Mouse (Mus musculus) midbrain, embryonic 12.5 days (tissue): ENCODE results near the gene Polr1c. TPM values are rescaled to one million over a fixed set of nuclear protein-coding genes. Genes with fewer than 3 reads are reported as not detected.

Experiments
- ATAC-seq: fragments of 200-750 bp; cut with Nextera tagmentation; 2 replicates; pipeline ENCODE4 v1.8.0; 2017; ENCODE audit warnings: low read depth, moderate TSS enrichment, moderate library complexity; ENCODE audit not compliant: low FRiP score
- H3K27ac ChIP-seq: fragments of 300-500 bp; sonication (generic); replicated peaks from 2 replicates; pipeline ENCODE4 v1.5.1; 2016; ENCODE audit warnings: mild to moderate bottlenecking
- H3K27me3 ChIP-seq: fragments of 300-500 bp; sonication (generic); 2 replicates; pipeline ENCODE4 v1.6.1; 2016; ENCODE audit warnings: mild to moderate bottlenecking
- H3K36me3 ChIP-seq: fragments of 300-500 bp; sonication (generic); 2 replicates; pipeline ENCODE4 v1.6.1; 2016
- H3K4me1 ChIP-seq: fragments of 300-500 bp; sonication (generic); 2 replicates; pipeline ENCODE4 v1.6.1; 2016
- H3K4me2 ChIP-seq: fragments of 300-500 bp; sonication (generic); replicated peaks from 2 replicates; pipeline ENCODE4 v1.6.1; 2016; ENCODE audit warnings: mild to moderate bottlenecking, moderate library complexity
- H3K4me3 ChIP-seq: fragments of 300-500 bp; sonication (generic); 2 replicates; pipeline ENCODE4 v1.5.1; 2016; ENCODE audit warnings: mild to moderate bottlenecking
- H3K9ac ChIP-seq: fragments of 300-500 bp; sonication (generic); replicated peaks from 2 replicates; pipeline ENCODE4 v1.6.1; 2016; ENCODE audit warnings: mild to moderate bottlenecking, moderate library complexity
- H3K9me3 ChIP-seq: fragments of 300-500 bp; sonication (generic); 2 replicates; pipeline ENCODE4 v1.6.1; 2016; ENCODE audit warnings: mild to moderate bottlenecking
- WGBS: fragments of 180-500 bp; shearing (Covaris S2); methylation state at CpG from one replicate; pipeline ENCODE4 v1.1.7; 2016; 5-methylcytosine and 5-hydroxymethylcytosine counted together
- polyA plus RNA-seq: library from polyadenylated mRNA; unstranded; fragments of >200 nt; fragmentation: Nextera tagmentation; extraction: Ambion mirVana; gene quantifications from 2 replicates; pipeline ENCODE4 v1.2.1, GENCODE M21; 2016

Gene Polr1c
- polyA plus RNA-seq, 1 experiment from 2014 or later = 96.6 TPM

DNA sequence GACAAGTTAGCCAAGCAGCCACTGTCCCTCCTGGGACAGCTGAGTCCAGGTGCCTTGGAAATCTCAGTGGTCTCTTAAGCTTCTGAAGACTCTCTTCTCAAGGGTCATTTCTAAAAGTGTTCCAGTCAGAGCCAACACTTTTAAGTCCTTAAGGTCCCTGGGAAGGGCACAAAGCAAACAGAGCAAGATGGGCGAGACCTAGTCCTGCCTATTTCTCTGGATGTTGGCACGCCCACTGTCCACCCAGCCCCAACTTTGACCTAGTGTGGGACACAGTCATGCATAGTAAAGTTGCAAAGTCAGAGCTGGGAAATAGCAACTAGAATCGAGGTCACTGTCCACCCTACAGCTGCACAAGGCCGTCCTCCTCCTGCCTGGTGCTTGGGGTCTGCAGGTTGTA lies 4.9 kb downstream of the Polr1c start:
- ATAC-seq = no peak
- no peak overlapping the region for H3K27ac ChIP-seq
- H3K9me3 ChIP-seq = no peaks in the 10 kb centered on the region
- peaks cover 82% of the 10 kb centered on the region for H3K36me3 ChIP-seq
- H3K4me2 ChIP-seq = no peak overlapping the region
- H3K4me1 ChIP-seq = peaks cover 10% of the 10 kb centered on the region
- 90% methylated on average over 4 of the region's 4 CpGs for WGBS
- no peak overlapping the region for H3K4me3 ChIP-seq
- H3K9ac ChIP-seq = no peak overlapping the region
- no peaks in the 10 kb centered on the region for H3K27me3 ChIP-seq

DNA sequence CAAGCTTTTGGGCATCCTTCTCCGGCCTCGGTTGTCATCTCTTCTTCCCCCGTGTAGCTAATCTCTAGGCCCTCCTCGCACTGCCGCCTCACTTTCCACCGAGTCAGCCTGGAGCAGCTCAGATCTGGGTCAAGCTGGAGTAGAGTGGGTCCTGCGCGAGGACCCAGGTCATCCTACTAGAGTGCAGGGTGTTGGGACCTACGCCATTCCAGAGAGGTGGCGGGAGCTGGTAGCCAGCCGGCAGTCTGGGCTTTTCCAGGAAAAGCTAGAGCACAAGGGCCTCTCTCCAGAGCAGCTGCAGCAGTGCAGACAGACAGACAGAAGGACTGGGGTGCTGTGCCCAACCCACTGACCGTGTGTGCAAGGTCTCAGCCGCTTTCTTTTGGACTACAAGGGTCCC lies 5.6 kb downstream of the Polr1c start:
- Histone ChIP-seq H3K4me1 (peaks cover 10% of the 10 kb centered on the region), H3K36me3 (peaks cover 87% of the 10 kb centered on the region), H3K4me3 (no peak overlapping the region), H3K9me3 (no peaks in the 10 kb centered on the region), H3K27me3 (no peaks in the 10 kb centered on the region), H3K4me2 (no peak overlapping the region), H3K9ac (no peak overlapping the region), H3K27ac (no peak overlapping the region)
- 89% methylated on average over 13 of the region's 13 CpGs for WGBS
- ATAC-seq = no peak

DNA sequence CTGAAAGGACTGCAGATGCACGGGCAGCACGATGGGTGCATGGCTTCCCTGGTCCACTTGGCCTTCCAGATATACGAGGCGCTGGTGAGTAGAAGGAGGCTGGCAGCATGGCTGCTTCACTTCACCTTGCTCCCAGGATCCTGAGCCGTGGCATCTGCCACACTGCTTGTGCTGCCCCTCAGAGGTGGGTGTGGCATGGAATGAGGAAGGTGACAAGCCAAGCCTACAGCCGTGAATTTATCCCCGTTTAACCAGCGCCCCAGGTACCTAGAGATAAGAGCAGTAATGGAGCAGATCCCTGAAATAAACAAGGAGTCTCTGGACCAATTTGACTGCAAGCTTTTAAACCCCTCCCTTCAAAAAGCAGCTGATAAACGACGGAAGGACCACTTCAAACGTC lies 6.4 kb downstream of the Polr1c start:
- H3K4me3 ChIP-seq = no peak overlapping the region
- peaks cover 3% of the 10 kb centered on the region for H3K4me1 ChIP-seq
- no peaks in the 10 kb centered on the region for H3K27me3 ChIP-seq
- peaks cover 95% of the 10 kb centered on the region for H3K36me3 ChIP-seq
- 83% methylated on average over 11 of the region's 11 CpGs for WGBS
- H3K27ac ChIP-seq = no peak overlapping the region
- H3K9ac ChIP-seq = no peak overlapping the region
- no peak for ATAC-seq
- no peaks in the 10 kb centered on the region for H3K9me3 ChIP-seq
- no peak overlapping the region for H3K4me2 ChIP-seq

DNA sequence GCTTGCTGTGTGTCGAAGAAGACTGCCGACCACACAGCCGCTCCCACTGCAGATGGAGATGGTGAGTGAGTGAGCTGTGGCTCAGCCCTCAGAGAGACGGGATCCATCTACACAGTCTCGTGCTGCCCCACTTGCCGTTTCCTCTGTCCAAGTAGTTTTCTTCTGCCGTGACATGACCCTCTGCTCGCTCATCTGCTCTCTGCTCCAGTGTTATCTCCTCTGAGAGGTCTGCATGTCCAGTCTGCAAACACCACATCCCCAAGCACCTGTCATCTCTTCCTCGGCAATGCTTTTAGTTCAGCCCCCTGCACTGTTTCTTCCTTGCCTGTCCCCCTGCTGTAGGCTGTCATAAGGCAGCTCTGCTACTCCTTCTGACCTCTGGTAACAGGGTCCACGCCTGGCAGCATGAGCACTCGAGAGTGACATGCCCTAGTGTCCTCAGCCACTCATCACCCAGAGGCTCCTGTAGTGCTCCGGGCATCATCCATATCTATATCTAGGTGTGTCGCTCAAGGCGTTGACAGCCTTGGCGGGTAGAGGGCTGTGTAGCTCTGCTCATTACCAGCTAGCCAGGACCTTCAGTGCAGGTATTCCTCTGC lies 8.2 kb downstream of the Polr1c start:
- Histone ChIP-seq H3K4me3 (no peak overlapping the region), H3K27ac (no peak overlapping the region), H3K36me3 (peaks cover 90% of the 10 kb centered on the region), H3K9ac (no peak overlapping the region), H3K27me3 (no peaks in the 10 kb centered on the region), H3K4me1 (no peaks in the 10 kb centered on the region), H3K9me3 (no peaks in the 10 kb centered on the region), H3K4me2 (no peak overlapping the region)
- 90% methylated on average over 15 of the region's 15 CpGs for WGBS
- no peak for ATAC-seq

DNA sequence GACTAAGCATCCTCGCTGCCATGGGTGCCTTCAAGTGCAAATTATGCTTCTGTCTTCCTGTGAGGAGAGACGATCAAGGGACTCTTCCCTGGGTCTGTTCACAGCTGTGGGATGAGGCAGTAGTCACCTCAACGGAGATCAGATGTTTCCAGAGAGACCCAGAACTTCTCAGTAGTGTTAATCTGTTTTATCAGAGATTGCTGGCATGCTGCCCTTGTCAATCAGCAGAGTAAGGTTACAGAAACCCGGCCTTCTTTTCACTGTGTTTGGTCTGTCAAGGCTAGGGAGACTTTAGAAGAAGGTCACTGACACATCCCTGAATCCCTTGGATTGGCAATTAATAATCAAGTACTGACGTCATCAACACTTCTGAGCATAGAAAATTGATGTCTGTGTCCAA lies 10.4 kb downstream of the Polr1c start:
- Histone ChIP-seq H3K36me3 (peaks cover 89% of the 10 kb centered on the region), H3K4me2 (no peak overlapping the region), H3K4me3 (no peak overlapping the region), H3K27me3 (no peaks in the 10 kb centered on the region), H3K4me1 (no peaks in the 10 kb centered on the region), H3K9me3 (no peaks in the 10 kb centered on the region), H3K27ac (no peak overlapping the region), H3K9ac (no peak overlapping the region)
- no peak for ATAC-seq
- 88% methylated on average over 5 of the region's 5 CpGs for WGBS

DNA sequence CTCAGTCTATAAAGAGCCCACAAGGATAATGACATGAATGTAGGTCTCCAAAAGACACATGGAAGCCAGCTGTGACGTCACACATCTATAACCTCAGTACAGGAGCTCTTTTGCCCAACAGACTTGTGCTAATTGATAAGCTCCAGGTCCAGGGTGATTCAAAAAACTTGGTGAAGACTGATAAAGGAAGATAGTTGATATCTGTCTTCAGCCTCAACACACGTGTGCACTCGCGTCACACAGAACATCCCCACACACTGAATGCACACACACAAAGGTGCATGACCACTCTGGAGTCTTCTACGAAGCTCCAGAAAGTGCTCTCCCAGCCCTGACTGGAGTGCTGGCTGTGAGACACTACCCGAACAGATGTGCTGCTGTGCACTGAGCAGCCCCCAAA lies 10.8 kb downstream of the Polr1c start:
- peaks cover 89% of the 10 kb centered on the region for H3K36me3 ChIP-seq
- no peaks in the 10 kb centered on the region for H3K9me3 ChIP-seq
- 91% methylated on average over 6 of the region's 6 CpGs for WGBS
- no peaks in the 10 kb centered on the region for H3K27me3 ChIP-seq
- no peak overlapping the region for H3K27ac ChIP-seq
- H3K4me3 ChIP-seq = no peak overlapping the region
- H3K4me1 ChIP-seq = no peaks in the 10 kb centered on the region
- H3K9ac ChIP-seq = no peak overlapping the region
- no peak for ATAC-seq
- no peak overlapping the region for H3K4me2 ChIP-seq

DNA sequence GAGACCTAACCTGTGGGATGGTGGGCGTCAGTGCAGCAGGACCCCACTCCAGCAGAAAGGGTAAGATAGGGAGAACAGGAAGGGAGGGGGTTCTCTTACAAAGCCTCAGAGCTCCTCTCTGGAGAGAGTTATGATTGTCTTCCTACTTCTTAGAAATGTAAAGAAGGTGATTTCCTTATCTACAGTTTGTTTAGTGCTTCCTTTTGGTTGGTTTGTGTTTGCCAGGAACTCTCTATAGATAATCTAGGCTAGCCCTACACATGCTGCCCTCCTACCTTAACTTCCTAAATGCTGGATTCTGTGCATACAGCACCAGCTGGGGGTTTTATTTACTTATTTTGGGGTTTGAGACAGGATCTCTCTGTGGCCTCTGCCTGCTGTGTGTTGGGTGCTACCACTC lies 11.8 kb downstream of the Polr1c start:
- Histone ChIP-seq H3K27me3 (no peaks in the 10 kb centered on the region), H3K27ac (no peak overlapping the region), H3K36me3 (peaks cover 86% of the 10 kb centered on the region), H3K4me2 (no peak overlapping the region), H3K4me3 (no peak overlapping the region), H3K9me3 (no peaks in the 10 kb centered on the region), H3K4me1 (no peaks in the 10 kb centered on the region), H3K9ac (no peak overlapping the region)
- ATAC-seq = no peak
- 86% methylated on average over 1 of the region's 1 CpGs for WGBS

DNA sequence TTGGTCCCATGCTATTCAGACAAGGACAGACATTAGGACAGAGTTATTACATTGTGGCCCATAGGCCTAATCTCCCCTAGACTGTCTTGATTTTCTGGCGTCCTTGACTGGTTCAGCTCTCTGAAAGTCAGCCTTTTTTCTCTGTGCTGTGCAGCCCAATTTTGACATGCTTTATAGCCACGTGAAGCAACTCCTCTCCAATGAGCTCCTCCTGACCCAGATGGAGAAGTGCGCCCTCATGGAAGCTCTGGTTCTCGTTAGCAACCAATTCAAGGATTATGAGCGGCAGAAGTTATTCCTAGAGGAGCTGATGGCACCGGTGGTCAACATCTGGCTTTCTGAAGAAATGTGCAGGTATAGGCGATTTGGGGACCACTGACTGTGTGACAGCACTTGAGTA lies 20.3 kb downstream of the Polr1c start:
- H3K4me2 ChIP-seq = no peak overlapping the region
- no peak overlapping the region for H3K4me3 ChIP-seq
- no peaks in the 10 kb centered on the region for H3K4me1 ChIP-seq
- no peak overlapping the region for H3K27ac ChIP-seq
- no peak overlapping the region for H3K9ac ChIP-seq
- peaks cover 97% of the 10 kb centered on the region for H3K36me3 ChIP-seq
- no peaks in the 10 kb centered on the region for H3K9me3 ChIP-seq
- no peaks in the 10 kb centered on the region for H3K27me3 ChIP-seq
- ATAC-seq = no peak
- WGBS = 88% methylated on average over 7 of the region's 7 CpGs

DNA sequence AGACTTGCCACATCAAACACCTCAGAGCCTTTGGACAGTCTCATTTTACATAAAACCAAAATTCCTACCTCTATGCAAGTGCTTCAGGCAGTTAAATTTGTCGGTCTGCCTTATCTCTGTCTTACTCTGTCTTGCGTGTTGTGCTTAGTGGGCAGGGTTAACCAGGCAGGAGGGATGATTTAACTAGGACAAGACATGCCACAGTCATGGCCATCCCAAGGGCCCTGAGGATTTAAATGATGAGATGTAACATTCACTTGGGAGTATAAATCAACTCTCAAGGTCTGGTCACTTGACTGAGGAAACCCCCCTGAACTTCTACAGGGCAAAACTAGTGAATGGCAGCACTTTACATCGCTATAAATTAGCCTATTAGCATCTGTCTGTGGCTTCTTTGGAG lies 26.3 kb downstream of the Polr1c start:
- Histone ChIP-seq H3K27me3 (no peaks in the 10 kb centered on the region), H3K36me3 (peaks cover 94% of the 10 kb centered on the region), H3K4me2 (no peak overlapping the region), H3K4me1 (no peaks in the 10 kb centered on the region), H3K9ac (no peak overlapping the region), H3K27ac (no peak overlapping the region), H3K9me3 (no peaks in the 10 kb centered on the region), H3K4me3 (no peak overlapping the region)
- 94% methylated on average over 3 of the region's 3 CpGs for WGBS
- ATAC-seq = no peak

DNA sequence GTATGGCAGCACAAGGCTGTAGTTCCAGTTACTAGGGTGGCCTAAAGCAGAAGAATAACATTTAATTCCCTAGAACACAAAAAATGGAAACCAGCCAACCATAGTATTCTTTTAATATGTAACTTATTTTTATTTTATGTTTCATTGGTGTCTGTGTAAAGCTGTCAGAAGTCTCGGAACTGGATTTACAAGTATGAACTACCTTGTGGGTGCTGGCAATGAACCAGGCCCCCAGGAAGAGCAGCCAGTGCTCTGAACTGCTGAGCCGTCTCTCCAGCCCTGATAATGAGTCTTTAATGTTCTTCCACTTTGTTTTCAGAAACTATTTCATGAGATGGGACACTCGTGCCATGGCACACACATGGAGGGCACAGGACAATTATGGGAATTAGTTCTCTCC lies 37.3 kb downstream of the Polr1c start:
- H3K27me3 ChIP-seq = no peaks in the 10 kb centered on the region
- H3K9me3 ChIP-seq = no peaks in the 10 kb centered on the region
- no peak for ATAC-seq
- H3K4me2 ChIP-seq = no peak overlapping the region
- no peak overlapping the region for H3K9ac ChIP-seq
- WGBS = 92% methylated on average over 3 of the region's 3 CpGs
- peaks cover 95% of the 10 kb centered on the region for H3K36me3 ChIP-seq
- H3K4me3 ChIP-seq = no peak overlapping the region
- no peaks in the 10 kb centered on the region for H3K4me1 ChIP-seq
- H3K27ac ChIP-seq = no peak overlapping the region

DNA sequence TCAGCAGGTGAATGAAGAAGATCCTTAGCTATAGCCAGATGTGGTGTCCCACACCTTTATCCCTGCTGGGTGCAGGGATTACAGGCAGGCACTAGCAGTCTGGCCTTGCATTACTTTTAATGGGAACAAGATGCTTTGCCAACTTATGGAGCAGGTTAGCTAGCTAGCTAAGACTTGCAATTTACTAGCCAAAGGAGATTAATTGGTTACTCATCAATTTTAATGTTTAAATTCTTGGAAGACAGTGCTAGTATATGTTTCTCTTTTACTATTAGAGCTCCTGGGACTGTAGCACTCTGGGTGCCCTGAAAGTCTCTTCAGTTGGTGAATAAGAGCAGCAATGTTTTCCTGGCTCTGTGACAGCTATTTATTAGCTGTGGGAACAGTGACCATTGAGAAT lies 41.2 kb downstream of the Polr1c start:
- Histone ChIP-seq H3K4me1 (peaks cover 18% of the 10 kb centered on the region), H3K36me3 (peaks cover 68% of the 10 kb centered on the region), H3K27ac (no peak overlapping the region), H3K4me3 (no peak overlapping the region), H3K9ac (no peak overlapping the region), H3K9me3 (no peaks in the 10 kb centered on the region), H3K4me2 (no peak overlapping the region), H3K27me3 (no peaks in the 10 kb centered on the region)
- no peak for ATAC-seq

DNA sequence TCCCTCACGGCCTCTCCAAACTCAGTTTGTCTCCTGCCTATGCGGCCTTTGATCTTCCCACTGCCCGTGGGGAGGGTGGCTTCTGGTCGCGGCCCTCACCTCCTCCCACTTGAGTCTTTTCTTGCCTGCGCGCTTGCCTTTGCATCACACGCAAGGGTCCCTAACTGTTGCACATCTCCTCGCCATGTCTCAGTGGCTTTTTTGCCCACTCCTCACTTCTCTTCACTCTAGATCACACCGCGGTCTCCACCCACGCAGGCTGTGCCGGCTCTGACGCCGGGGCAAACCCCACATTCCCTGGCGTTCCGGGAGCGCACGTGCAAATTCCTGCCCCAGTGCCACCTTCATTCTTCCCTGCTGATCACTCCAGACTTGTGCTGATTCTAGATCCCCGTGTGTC lies 44.8 kb downstream of the Polr1c start:
- peaks cover 39% of the 10 kb centered on the region for H3K36me3 ChIP-seq
- H3K4me1 ChIP-seq = peaks cover 30% of the 10 kb centered on the region
- peak overlapping the region; percentile 96 for H3K4me3 ChIP-seq
- H3K4me2 ChIP-seq = peak overlapping the region; percentile 86
- no peaks in the 10 kb centered on the region for H3K9me3 ChIP-seq
- no peak for ATAC-seq
- no peaks in the 10 kb centered on the region for H3K27me3 ChIP-seq
- peak overlapping the region; percentile 86 for H3K9ac ChIP-seq
- under 1% methylated on average over 20 of the region's 20 CpGs for WGBS
- peak overlapping the region; percentile 87 for H3K27ac ChIP-seq

DNA sequence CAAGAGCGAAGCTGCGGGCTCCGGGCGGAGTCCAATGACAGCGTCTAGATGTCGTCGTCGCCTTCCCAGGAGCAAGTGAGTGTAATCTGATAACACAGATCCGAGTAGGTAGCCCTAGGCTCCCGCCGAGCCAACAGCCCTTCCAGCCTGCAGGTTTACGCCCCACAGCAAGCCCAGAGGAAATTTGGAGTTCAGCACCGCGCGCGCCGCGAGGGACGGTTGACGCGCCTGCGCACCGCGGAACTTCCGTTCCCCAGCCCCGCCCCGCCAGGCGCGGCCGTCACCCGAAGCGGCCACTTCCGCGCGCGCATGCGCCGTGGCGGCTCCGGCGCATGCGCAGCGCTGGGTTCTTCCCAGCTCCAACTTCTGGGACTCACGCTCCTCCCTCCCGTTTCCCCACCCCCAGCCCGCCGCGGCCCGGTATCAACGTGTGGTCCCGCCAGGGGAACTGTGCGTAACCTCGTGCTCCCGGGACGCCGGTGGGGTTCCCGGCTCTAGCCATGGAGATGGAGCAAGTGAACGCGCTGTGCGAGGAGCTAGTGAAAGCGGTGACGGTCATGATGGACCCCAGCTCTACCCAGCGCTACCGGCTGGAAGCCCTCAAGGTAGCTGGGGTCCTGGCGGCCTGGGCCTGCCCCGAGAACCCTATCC lies 45.3 kb downstream of the Polr1c start, which contains the start of the genes Polh and Xpo5:
Gene Polh (minus strand): TSS at position 225 of the 651 bp plus-strand sequence.
Gene Xpo5 (plus strand): TSS at position 362 of the 651 bp plus-strand sequence.
- Histone ChIP-seq H3K4me2 (peak within 1 kb of the TSS; percentile 86), H3K27me3 (no peaks in the 10 kb centered on the region), H3K9ac (peak within 1 kb of the TSS; percentile 86), H3K9me3 (no peaks in the 10 kb centered on the region), H3K4me1 (peaks cover 30% of the 10 kb centered on the region), H3K36me3 (peaks cover 38% of the 10 kb centered on the region), H3K27ac (peak within 1 kb of the TSS; percentile 87), H3K4me3 (peak within 1 kb of the TSS; percentile 96)
- peak; percentile 94 for ATAC-seq
- WGBS = under 1% methylated on average over 65 of the region's 66 CpGs
